Mouse (Mus musculus): ENCODE measurements at regions not wholly inside any gene's neighbourhood (a gene's known extent, or its start where the extent isn't known, plus 50 kb on each side); places are given as distances from the start of the nearest gene placed in this dataset.
"Not testable (repeated sequence)": the region's sequence is repeated elsewhere in the genome, so short reads cannot be mapped to it uniquely, and the experiment has no call there.

DNA sequence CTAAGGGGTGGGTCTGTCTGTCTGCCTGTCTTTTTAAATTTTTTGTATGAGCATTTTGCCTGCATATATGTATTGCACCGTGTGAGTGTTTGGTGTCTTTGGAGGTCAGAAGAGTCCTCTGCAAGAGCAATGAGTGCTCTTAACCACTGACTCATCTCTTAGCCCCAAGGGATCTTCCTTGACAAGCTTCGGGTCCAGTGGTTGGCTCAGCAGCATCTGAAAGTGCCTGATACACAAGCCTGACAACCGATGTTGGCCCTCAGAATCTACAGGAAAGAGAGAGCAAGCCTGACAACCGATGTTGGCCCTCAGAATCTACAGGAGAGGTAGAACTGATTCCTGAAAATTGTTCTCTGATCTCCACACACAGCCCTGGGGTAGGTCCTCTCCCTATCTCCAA is 110.7 kb upstream of the Teddm2 start:
- in situ Hi-C loops (cut with MboI; ENCODE audit: unreplicated experiment in 2 of 2), result no loop called here

DNA sequence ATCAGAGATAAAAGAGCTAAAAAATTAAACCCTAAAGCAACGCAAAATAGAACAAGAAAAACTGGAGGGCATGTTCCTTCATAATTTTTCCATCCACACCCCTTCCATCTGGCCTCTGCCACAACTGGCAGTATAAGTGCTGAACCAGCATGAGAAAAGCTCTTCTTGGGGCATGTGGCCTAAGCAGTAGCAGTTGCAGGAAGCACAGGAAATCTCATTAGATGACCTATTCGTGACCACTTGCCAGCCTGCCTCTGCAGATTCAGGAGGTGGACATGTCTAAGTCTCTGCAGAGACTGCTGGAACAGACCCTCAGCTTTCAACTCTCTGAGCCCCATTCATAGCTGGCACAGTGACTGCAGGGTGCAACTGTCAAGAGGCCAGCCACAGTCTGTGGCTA is 116.5 kb upstream of the Teddm2 start:
- in situ Hi-C loops (cut with MboI; ENCODE audit: unreplicated experiment in 2 of 2), result no loop called here

DNA sequence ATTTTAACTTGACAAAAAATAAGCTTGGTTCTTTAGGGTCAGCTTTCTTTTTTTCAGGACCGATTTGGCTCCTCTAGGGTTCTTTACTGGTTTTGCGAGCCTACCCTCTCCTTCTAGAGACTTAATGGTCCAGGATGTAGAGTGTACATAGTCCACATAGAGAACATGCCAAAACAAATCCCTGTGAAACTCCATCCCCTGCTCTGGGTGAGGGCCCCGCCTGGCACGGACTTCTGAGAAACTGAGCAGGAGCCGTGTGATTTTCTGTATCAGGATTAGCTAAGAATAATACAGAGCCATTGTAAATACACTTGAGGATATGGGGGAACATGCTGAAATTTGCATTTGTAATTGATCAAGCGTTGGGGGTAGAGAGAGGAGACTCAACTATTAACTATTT is 118.2 kb upstream of the Teddm2 start:
- in situ Hi-C loops (cut with MboI; ENCODE audit: unreplicated experiment in 2 of 2), result no loop called here

DNA sequence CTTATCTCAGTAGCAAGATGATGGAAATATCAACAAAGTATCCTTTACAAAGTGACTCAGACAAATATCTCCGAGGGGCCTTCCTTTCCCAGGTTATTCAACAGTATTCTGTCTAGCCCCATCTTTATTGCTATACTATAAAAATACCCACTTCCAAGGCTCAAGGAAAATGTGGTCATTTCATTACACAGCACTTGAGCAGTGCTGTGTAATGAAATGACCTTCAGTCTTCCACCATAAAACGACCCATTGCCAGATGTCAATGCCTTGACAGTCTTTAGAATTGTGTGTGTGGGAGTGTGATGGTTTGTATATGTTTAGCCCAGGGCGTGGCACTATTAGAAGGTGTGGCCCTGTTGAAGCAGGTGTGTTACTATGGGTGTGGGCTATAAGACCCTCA is 124.3 kb upstream of the Teddm2 start:
- in situ Hi-C loops (cut with MboI; ENCODE audit: unreplicated experiment in 2 of 2), result no loop called here

DNA sequence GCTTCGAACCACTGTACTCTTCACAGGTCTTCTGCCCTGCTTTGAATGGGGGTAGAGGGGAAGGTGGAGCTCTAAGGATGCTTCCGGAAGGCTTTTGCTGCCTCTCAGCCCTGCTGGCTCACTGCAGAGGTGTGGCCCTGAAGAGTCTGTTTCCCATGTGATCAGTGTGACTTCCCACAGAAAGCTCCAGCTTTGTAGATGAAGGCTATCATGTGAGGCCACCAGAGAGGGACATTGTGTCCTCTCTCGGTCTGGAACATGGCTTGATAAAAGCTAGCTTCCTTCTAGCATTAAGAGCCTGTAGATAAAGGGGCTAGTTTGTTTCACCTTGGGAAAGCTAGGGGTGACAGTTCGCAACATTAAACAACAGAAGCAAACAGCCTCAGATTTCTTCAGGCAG is 127.3 kb upstream of the Teddm2 start:
- in situ Hi-C loops (cut with MboI; ENCODE audit: unreplicated experiment in 2 of 2), result no loop called here

DNA sequence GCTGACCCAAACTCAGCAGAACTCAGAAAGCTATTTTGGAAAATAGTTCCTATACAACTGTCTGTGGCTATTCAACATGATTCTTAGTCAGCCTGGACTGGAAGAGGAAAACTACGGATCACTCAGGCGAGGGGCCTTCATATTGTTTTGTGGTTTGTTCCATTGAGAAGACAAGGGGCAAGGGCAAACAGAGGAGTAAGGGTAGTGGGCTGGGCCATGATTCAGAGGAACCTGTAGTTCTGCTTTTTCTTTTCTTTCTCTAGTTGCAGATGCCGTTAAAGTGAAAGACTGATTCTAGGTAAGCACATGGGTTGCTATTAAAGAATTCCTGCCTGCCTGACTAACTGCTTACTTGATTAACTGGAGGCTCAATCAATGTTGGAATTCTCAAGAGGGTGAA is 129.8 kb upstream of the Teddm2 start:
- in situ Hi-C loops (cut with MboI; ENCODE audit: unreplicated experiment in 2 of 2), result no loop called here

DNA sequence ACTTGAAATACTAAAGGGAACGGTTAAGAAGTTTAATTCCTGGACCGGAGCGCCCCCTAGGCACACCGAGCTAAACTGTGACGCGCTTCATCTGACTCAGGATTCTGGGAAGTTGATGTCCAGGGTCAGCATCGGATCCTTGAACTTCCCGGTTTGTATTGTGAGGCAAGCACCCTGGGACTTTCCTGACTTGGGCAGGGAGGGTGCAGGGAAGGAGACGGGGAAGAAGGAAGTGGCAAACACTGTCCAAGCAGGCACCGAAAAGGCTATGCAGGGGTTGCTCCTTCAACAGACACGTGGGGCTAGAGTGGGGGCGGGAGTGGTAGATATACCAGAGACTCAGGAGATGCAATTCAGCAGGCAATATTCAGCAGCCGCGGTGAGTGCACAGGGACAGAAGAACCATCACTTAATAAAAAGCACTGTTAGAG is 132.7 kb upstream of the Teddm2 start:
- in situ Hi-C loops (cut with MboI; ENCODE audit: unreplicated experiment in 2 of 2), result no loop called here

DNA sequence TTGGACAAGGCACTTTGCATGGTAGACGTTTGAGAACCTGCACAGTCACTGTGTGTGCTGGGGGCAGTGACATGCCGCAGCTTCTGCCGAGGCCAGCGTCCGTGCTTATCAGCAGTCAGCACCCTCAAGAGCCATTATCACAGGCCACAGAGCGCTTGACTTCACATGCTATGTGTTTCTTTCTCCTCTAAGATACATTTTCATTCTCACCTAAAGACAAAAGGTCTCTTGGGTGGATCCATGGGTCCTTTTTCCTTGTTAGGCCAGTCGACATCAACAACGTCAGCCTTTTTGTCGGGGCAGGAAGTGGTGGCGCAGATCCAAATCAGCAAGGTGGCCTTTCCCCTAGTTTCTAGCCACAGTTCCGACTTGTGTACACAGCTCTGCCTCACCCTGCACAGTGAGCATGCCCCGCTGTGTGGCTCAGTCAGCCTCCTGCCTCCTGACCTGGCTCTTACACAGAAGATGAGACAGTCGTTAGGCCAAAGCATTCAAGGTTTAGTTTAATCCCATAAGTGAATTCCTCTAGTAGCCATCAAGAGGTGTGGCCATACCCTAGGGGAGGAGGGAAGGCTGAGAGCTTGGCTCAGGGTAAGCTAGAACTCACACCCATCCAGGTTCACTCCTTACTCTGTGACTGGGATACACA is 134.1 kb upstream of the Teddm2 start:
- in situ Hi-C loops (cut with MboI; ENCODE audit: unreplicated experiment in 2 of 2), result no loop called here

DNA sequence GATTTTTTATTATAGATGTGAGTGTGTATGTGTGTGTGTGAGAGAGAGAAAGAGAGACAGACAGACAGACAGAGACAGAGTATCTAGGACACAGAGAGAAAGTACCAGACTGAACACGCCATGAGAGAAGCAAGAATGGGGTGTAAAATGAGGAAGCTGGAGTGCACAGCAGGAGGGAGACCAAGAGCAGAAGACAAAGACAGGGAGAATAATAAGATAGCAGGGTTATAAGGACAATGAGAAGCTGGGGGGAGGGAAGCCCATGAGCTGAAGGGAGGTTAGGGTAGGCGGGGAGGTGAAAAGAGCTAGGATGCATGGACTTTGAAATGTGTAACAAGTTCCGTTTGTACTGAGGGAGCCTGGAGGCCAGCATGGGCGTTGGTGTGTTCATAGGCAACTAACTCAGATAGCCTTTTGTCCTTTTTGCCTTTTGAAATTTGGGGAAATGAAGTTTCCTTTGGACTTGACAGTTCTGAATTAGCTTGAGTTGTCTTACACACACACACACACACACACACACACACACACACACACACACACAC is 136.8 kb upstream of the Teddm2 start:
- in situ Hi-C loops (cut with MboI; ENCODE audit: unreplicated experiment in 2 of 2), result no loop called here

DNA sequence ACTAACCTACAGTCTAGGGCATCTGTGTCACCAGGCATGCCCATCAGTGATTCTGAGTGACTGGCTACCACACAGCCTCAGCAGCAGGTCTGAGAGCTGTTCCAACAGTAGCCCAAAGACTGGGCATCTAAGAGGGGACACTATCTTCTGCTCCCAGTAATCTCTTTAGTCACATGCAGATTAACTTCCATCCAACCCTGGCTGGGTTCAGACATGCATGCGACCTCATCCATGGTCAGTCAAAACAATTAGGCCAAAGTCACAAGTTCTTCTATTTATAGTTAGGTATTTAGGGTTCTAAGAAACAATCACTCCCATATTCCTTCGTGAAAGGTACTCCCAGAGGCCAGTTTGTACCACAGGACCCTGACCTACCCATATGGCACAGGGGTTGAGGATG is 138.2 kb upstream of the Teddm2 start:
- in situ Hi-C loops (cut with MboI; ENCODE audit: unreplicated experiment in 2 of 2), result no loop called here

DNA sequence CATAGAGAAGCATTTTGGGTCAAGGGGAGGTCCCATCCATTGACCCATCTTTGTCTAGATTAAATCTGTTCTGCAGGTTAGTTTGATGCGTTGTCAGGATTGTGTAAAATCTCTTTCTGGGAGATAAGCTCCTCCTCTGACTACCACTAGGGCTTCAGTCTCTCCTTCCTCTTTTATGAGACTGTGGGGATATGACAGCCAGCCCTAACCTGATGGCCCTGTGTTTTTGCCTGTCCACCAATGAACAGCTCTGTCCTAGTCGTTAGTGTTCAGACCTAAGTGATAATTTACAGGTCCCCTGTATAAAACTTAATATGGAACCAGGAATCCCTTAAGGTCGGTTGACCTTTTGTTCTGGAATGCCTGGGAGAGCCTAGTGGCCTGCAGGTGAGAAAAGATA is 140.9 kb upstream of the Teddm2 start:
- in situ Hi-C loops (cut with MboI; ENCODE audit: unreplicated experiment in 2 of 2), result no loop called here

DNA sequence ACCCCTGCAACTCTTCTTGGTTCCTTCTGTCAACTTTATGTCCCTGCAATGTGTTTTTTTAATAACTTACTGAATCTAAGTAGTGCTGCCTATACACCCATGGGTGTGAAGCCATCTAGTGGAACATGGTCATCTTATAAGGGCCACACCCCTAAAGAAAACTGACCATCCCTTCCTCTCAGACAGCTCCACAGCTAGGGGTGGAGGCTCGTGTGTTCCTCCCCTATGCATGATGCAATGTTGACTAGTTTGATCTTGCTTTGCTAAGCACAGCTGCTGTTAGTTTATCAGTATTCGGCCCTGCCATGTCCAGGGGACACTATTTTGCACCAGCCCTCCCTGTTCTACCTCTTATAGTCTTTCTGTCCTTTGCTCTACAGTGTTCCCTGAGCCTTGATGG is 142.9 kb upstream of the Teddm2 start:
- in situ Hi-C loops (cut with MboI; ENCODE audit: unreplicated experiment in 2 of 2), result no loop called here

DNA sequence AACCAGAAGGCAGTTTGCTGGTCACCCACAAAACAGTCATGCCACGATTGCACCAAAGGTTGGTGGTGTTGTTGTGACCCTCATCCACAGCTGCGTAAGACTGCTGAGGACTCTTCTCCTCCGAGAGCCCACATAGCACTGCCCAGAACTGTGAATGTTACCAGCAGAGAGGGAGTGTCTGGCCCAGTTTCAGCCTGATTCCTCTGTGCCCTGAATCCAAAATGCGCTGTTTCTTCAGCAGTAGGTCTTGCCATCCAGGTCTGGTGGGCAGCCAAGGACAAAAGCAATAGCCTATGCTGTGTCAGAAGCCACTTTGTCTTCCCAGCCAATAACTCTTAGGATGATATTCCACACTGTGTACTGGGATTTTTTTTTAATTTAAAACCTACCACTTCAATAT is 144.7 kb upstream of the Teddm2 start:
- in situ Hi-C loops (cut with MboI; ENCODE audit: unreplicated experiment in 2 of 2), result no loop called here

DNA sequence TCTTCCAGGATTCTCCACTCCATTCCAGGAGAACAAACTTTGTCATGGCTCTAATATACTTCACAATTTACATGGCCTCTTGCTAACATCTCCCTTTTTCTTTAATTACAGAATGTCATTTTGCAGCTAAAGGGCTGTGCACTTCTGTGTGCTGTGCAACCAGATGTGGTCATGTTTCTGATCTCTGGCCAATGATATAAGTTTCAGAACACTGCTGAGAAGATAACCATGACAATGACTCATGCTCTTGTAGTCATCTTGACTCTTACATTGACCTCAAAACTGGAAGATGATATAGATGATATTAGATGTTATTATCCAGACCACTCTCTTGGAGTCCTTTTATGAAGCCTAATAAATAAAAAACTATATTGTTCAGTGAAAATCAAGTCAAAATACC is 145.9 kb upstream of the Teddm2 start:
- in situ Hi-C loops (cut with MboI; ENCODE audit: unreplicated experiment in 2 of 2), result no loop called here

DNA sequence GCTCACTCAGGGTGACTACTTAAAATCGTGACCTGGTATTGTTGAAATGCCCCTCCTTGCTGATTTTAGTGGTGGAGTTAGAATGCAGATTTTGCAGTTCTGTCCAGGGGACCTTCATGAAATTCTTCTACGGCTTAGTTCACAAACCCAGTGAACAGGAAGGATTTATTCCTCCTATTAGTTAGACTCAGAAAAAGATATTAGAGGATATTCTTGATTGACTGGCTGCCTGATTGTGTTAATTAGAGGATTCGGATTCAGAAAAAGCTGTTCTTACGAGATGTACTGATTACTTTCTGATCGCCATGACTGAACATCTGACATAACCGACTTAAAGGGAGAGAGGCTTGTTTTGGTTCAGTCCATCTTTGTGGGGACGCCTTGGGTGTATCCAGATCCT is 147.3 kb upstream of the Zfp648 start:
- in situ Hi-C loops (cut with MboI; ENCODE audit: unreplicated experiment in 2 of 2), result no loop called here

DNA sequence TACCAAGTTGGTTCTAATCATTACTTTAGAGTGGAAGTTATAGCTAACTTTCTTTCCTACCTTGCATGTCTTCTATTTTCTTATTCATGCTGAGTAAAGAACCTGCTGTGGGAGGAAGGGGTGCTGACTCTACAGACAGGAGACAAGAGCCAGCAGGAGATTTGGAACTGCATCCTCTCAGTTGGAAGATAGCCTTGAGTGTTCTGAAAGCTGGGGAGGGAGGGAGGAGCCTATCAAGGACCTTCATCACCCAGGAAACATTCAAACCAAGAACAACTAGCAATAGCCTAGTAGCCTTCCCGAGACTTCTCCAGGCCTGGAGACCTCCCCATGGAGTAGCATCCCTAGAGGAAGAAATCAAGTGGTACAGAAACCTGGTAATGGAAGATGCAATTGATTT is 146.1 kb upstream of the Zfp648 start:
- in situ Hi-C loops (cut with MboI; ENCODE audit: unreplicated experiment in 2 of 2), result no loop called here

DNA sequence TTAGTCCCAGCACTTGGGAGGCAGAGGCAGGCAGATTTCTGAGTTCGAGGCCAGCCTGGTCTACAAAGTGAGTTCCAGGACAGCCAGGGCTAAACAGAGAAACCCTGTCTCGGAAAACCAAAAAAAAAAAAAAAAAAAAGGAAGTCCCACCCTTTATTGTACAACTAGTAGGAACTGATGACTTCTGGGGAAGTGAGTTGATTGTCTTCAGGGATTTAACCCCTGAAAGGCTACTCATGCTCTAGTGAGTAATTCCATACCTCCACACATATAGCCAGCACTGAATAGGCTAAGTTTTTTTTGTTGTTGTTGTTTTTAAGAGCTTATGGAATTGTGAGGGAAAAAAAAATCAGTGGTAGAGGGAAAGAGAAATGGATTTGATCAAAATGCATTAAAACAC is 139.6 kb upstream of the Zfp648 start:
- in situ Hi-C loops (cut with MboI; ENCODE audit: unreplicated experiment in 2 of 2), result not testable (repeated sequence)

DNA sequence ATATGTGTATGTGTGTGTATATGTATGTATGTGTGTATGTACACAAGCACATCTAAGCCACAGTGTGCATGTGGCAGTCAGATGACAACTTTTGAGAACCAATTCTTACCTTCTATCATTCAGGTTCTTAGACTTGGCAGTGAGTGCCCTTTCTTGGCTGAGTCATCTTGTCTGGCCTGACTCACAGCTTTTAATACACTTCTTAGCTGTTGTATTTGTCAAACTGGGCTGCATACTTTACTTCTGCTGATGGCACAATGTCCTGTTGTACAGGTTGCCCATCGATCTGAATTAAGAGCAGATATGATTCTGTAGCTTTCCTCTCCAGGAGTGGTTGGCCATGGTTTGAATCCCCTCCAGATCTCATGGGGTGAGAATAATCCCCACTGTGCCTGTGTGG is 139.1 kb upstream of the Zfp648 start:
- in situ Hi-C loops (cut with MboI; ENCODE audit: unreplicated experiment in 2 of 2), result no loop called here

DNA sequence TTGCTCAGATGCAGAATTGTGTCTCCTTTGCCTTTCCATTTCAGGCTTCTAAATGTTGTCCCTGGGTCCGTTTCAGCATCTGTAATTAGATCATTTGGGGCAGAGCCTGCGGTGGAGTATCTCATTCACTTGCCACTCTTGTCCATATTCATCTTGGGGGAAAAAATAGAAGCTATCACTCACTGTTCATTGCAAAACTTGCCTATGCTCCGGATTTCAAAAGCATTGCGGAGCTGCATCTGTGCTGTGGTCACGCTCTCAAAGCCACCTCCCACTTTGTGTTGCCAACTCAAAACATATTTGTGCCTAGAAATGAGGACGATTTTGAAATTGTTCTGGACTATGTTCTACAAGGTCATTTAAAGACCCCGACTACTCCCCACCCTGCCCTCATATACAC is 138.3 kb upstream of the Zfp648 start:
- in situ Hi-C loops (cut with MboI; ENCODE audit: unreplicated experiment in 2 of 2), result no loop called here

DNA sequence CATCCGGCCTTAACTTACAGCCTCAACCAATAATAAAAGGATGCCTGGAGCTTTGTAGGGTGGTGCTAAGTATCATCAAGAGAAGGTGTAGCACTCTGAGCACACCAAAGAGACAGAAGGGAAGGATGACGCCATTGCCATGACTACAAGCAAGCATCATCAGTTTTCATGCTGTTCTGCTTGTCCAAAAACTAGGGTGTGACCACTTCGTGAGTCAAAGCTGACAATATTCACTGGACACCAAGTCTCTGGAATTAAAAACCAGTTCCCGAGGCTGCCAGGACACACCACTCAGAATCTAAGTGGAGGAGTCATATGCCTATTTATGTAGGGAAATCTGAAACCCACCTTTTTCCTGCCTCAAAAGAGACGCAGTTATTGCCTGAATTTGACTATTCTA is 136.4 kb upstream of the Zfp648 start:
- in situ Hi-C loops (cut with MboI; ENCODE audit: unreplicated experiment in 2 of 2), result no loop called here

DNA sequence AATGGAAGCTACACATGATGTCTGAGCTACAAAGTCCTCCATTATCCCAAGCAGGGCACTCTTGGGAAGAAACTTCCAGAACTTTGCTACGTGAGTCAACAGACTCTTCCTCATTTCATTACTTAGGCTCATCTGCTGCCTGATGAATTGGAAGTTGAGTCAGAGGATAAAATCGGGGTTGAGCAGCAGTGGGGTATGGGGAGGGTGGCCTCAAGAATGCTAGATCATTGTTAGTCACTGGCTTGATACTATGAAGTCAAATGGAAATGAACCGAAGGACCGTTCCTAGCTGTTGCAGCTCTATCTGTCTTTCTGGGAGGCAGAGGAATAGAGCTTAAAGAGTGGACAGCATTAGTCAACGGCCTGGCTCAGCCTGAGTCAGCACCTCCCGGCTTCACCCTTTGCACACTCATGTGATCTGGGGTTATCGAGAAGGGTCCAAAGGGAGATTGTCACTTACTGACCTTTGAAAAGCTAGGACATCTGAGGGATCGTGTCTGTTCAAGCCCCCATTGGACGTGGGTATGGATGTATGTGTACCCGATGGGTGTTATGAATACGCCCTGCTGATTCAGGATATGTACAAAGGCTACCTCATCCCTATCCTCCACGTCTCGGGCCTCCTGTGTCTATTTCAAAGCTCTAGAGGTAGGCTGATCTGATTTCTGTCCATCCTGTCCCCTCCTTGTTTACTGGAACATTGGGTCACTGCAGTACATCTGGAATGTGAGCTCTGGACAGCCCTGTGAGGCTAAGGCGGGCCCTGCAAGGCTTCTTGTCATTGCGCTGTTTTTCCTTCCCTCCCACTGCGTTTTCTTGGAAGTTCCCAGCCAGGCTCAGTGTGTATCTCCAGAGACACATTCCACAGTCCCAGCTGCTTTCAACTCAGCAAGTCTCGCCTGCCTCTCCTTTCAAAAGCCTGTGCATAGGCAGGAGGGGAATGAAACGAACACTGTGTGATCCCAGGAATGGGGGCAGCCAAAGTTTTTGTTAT is 135.4 kb upstream of the Zfp648 start:
- in situ Hi-C loops (cut with MboI; ENCODE audit: unreplicated experiment in 2 of 2), result no loop called here

DNA sequence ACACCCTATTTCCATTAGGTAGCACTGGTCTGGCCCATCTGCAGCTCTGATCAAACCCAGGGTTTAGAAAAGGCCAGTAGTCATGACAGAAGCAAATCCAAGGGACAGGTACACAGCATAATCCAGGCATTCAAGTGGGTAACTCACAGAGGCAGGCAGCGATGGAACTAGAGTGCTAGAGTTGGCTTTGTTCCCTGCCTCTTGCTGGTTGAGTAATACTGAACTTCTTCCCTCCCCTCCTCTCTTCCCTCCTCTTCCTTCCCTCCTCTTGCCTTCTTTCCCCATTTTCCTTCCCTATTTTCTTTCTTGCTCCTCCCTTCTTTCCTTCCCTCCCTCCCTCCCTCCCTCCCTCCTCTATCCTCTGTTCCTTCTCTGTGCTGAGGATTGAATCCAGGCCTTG is 133.1 kb upstream of the Zfp648 start:
- in situ Hi-C loops (cut with MboI; ENCODE audit: unreplicated experiment in 2 of 2), result no loop called here

Data from v-Abl transformed pro-B cells (cell line).